Mouse (Mus musculus) layer of hippocampus, adult 9-10 months (tissue): ENCODE data around the gene Pnkd.
"Not testable (repeated sequence)": the region's sequence is repeated elsewhere in the genome, so short reads cannot be mapped to it uniquely, and the experiment has no call there.

ENCODE experiments used
- DNase-seq: peaks from one replicate; pipeline ENCODE4 v3.0.0; 2022; ENCODE audit warnings: low spot score

Gene Pnkd

DNA sequence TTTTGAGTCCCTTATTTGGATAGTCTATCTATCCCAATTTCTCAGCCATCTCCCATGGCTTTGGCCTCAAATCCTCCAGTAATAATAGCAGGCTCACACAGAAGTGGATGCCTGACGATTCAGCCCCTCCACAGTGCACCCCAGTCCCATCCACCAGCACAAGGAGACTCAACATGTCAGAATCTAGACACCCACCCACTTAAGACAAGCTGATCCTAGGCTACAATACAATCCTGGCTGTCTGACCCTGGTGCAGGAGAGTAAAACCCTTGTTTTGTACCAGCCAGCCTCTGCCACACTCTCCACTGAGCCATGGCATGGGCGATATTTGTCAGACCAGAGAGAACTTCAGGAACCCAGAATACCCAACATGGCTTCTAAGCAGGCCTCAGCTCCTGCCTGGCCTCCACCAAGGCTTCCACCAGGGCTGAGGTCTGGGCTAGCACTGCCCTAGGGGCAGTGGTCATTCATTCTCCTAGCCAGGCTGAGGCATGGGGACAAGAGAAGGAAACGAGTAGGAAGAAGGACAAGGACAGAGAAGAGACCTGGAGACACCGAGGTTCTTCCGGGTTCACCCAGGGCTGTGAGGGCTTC, 13.5 kb downstream of the Pnkd start:
- no peak for DNase-seq

DNA sequence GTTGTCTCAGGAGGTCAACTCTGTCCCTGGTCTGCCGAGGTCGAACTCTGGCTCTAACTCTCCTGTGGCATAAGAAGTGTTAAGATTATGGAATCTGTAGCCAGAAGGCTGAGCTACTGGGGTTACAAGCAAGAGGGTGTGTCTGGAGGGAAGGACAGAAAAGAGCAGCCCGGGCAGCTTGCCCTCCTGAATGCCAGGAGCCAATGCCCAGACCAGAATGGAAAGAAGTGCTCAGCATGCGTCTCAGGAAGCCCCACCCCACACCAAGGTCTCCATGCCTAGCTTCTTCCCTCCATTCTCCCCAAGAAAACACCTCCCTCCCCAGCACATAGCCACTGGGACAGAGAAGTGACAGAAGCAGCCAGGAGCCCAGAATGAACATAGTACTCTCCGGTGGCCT, 14.3 kb downstream of the Pnkd start:
- no peak for DNase-seq

DNA sequence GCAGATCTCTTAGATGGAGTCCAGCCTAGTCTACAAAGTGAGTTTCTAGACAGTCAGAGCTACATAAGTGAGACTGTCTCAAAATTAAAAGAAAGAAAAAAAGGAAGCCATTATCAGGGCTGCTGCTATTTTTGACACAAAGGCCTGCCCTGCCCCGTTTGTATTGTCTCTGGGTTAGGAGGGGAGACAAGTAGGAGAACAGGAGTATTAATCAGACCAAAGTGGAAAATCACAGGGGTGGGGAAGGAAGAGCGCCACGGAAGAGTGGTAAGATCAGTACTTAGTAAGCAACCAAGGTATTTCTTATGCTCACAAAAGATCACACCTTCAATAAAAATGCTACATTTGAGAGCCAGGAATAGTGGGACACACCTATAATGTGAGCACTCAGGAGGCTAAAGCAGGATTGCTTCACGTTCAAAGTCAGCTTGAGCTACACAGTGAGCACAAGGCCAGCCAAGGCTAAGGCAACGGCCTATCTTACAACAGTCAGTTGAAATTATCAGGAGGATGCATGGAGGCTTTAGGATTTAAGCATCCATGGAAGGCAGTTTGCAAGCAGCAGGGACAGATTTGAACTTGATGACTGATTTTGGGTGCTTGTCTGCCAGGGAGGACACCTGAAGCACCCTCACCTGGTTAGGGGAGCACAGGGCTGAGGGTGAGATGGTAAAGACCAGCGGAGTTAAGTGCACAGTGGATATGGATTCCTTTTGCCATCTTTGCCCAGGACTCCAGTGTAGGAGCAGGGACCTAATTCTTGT, 15.8 kb downstream of the Pnkd start:
- DNase-seq: no peak

DNA sequence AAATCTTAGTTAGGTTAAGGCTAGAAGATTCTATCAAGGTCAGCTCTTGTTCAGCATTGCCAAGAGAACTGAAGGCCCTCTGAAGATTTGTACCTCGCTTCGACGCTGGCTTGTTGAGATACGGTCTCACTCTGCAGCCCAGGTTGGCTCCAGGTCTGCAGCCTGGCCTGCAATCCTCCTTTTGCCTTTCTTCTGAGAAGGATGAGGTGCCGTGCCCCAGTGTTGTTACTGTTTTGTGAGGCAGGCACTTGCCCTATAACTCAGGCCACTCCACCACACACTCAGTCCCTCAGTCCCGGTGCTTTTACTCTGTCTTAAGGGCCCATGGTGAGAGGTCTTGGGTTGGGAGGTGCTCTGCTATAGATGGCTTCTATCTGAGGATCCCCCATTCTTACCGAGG, 17.5 kb downstream of the Pnkd start:
- no peak for DNase-seq

DNA sequence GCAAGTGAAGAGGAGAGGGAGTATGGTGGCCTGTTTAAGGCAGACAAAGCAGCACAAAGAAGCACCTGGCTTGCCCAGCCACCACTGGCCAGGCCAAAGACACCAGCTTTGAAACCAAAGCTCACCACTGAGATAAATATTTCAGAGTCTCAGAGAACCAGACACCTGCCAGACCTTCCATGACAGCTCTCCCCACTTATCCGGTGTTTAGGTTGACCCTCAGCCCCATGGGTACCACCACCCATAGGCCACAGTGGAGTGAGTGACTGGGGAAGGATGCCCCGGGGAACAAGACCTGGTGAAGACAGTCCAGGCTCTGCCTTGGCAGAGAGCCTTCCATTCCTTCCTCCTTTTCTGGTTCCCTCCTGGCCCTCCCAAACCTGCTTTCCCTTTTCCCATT, 18.1 kb downstream of the Pnkd start:
- DNase-seq: no peak

DNA sequence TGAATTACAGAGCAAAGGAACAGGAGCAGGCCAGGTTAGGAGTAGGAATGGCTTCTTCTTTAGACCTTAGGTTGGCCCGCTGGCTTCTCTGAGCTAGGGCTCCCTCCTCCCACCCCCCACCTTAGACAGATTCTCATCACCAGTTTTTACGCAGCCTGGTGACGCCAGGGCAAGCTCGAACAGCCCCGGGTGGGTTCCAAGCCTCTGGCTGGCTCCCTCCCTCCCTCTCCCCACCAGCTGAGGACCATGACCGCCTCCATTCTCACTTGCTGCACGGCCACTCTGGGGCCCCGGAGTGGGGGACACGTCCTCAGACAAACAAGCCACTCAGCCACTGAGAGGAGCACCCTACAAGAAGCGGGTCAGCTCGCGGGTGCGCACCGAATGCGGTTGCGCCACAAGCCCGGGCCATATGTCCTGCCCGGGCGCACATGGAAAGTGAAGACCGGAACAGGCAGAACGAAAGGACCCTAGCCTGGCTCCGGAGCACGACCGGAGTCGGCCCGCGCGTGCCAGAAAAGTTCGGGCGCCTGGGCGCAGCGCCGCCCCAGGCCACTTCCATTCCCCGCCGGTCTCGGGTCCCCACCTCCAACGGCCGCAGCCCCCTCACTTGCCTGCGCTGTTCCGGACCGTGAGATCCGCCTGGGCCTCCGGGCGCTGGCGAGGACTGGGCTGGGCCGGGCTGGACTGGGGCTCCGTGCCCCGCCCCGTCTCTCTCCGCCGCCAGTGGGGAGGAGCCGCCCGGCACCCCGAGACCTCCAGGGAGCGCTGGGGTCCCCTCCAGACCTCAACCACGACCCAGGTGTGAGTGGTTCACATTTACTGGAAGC, 19.0 kb downstream of the Pnkd start:
- DNase-seq: no peak

DNA sequence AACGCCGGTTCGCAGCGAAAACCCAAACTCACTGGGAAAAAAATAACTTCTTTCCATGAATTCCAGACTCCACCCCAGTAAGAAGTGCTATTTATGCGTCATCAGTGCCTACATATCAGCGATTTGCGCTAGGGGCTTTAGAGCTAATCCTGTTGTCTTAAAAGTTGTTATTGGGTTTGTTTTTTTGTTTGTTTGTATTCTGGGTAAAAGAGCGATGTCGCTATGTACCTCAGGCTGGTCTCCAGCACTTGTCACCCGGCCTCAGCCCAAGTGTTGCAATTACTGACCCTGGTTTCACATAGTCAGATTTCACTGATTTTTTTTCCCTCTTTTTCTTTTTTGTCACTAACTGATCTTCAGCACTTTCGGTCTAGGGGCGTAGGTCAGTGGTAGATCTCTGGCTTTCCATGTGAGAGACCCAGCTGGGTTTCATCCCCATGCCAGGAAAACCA, 19.6 kb downstream of the Pnkd start:
- no peak for DNase-seq

DNA sequence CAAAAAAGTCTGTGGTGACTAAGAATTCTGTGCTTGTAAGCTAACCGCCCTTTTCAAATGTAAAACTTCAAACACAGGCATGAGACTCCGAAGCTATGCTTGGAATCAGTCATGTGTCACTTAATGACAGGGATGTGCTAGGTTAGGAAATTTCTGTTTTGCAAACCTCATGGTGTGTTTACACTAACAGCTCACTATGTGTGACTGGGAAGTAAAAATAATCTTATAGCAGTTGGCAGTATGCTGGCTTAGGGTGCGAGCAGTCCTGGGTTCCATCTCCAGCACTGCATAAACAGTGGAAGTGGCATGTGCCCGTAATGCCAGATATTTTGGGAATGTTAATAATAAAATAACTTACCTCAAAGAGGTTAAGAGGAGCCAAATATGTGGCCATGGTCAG, 20.2 kb downstream of the Pnkd start:
- no peak for DNase-seq

DNA sequence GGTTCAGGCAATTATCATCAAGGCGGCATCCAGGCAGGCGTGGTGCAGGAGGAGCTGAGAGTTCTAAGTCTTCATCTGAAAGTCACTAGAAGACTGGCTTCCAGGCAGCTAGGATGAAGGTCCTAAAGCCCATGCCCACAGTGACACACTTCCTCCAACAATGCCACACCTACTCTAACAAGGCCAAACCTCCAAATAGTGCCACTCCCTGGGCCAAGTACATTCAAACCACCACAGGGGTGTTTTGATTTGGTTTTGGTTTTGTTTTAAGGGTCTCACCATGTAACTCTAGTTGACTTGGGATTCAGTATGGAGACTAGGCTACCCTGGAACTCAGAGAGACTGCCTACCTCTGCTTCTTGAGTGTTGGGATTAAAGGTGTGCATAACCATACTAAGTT, 20.8 kb downstream of the Pnkd start, which contains the start of gene Tmbim1:
Tmbim1 (minus strand) TSS at position 101 of the 400 bp plus-strand sequence.
- no peak for DNase-seq

DNA sequence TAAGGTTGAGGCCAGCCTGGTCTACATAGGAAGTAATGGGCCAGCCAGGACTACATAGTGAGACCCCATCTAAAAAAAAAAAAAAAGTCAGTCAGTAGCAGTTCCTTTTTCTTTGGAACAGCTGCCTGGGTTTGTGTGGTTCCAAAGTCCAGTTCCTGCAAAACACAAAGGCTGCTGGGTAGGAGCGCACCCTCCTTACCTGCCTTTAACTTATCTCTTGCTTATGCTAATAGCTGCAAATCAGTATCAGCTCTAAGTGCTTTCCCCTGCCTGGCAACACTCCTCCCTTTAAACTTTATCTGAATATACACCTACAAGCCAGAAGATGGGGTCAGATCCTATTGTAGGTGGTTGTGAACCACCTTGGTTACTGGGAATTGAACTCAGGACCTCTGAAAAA, 22.4 kb downstream of the Pnkd start:
- DNase-seq: no peak

DNA sequence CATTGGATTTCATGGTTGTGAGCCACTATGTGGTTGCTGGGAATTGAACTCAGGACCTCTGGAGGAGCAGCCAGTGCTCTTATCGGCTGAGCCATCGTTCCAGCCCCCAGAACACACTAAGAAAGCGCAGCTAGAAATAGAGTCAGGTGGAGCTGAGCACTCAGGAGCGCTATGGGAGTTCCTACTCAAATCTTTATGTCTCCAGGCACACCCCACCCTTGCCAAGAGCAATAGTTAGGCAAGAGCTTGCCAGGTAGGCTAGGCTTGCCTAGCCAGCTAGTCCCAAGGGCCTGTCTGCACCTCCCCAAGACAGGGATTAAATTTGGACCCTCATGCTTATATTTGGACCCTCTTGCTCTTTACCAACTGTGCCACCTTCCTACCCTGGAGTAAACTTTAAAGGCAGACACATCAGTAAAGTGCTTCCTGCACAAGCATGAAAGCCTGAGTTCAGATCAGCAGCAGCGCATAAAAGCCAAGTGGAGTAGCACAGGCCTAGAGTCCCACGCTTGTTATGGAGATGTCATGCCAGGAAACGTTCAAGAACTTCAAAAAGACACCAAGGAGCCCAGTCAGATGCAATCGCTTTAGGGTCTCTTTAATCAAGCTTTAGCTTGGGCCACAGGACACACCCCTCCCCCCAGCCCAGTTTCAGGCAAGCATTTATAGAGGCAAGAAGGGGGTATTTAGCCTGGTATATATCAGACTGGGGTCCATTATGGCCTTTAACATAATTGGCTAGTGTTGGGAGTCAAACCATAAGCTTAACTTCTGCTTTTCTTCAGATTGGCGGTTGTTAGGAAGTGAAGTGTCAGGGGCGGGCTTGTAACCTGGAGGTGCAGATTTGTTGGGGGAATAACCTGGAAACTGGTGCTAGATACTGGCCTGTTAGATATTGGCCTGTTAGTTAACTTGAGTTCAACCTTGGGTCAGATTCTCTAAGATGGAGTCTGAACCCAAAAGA, 23.6 kb downstream of the Pnkd start:
- no peak for DNase-seq

DNA sequence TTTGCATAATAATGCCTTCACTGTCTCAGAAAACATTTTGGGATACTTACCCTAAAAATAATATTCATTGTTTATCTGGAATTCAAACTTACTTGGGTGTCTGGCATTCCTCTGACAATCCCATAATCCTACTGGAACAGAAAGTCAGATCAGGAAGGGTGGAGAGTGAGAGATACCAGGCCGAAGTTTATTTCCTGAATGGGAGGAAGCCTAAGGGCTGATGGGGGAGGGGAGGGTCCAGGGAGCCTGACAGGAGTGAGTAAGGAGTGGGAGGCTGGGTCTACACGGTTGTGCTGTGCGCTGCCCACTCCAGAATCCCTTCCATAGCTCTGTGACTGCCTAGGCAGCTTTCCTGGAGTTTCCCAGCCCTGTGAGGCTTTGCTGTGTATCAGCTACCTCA, 25.0 kb downstream of the Pnkd start:
- no peak for DNase-seq

DNA sequence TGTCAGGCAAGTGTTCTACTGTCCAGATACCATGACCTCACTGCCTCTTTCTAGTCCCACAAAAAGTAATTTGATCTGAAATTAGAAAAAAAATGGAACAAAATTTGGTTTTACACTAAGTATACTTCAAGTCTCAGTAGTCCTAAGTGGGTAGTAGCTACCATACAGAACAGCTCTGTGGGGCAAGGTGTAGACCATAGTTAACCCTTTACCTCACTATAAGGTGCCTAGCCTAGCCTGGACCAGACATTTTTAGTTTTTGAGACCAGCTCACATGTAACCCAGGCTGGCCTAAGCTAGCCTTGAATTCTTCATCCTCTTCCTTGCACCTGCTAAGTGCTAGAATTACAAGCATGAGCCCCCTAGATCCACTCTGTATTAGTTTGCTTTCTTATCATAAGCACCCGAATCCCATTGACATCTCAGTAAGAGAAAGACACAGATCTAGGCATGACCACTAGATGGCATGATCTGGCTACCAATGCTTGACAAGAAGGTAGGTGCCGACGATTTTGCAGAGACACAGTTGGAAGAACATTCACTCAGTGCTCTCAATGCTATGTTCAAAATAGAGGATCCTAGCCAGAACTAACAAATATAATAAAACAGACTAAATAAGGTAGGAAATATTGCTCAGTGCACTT, 28.4 kb downstream of the Pnkd start:
- DNase-seq: peak; percentile 90

DNA sequence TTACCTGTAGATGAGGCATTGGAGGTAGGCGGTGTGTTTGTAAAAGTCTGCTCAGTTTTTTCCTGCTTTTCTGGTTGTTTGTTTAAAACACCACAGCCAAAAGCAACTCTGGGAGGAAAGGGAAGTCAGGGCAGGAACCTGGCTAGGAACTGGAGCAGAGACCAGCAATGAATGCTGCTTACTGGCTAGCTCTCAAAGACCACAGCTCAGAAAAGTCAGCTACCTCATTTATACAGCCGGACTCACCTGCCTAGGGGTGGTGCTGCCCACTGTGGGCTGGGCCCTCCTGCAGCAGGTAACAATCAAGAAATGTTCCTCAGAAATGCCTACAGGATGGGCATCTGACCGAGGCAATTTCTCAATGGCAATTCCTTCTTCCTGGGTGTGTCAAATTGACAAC, 30.1 kb downstream of the Pnkd start:
- DNase-seq: no peak

DNA sequence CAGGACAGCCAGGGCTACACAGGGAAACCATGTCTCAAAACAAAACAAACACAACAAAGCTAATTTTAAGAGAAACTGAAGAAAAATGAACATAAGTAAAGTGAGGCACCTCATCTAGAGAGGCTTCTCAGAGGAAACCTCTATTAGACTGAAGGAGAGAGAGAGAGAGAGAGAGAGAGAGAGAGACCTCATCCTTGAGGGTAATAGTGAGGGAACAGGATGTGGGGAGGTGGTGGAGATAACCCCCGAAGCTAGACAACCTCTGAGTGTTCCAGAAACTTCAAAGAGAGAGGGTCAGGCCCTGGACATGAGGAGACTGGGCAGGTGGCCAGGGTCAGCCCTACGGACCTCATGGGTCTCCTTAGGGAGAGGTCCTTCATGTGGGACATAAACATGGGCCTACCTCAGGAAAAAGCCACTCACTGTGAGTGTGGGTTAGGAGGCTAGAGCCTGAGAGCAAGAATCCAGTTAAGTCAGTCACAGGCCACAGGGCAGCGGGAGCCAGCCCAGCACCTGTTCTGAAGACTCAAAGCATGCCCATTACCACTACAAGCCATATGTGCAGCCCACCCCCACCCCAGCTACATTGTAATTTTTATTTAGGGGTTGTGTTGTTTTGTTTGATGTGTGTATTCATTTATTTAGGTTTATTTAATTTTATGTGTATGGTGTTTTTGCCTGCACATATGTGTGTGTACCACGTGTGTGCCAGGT, 31.5 kb downstream of the Pnkd start:
- DNase-seq: no peak

DNA sequence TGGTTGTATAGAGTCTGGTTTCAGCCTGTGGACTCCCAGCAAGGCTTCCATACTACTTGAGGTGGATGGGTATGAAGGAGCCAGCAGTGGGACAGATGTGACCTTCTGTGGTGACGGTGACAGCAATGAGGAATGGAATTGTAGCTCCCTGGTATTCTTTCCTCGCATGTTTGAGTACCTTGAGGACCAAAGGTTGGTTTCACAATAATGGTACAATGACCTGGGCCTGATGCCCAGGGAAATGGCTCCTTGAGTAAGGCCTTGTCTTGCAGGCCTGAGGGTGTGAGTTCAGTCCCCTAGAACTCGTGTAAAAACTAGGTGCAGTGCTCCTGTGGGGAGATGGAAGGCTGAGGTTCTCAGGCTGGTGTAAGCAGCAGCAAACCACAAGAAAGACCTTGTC, 34.0 kb downstream of the Pnkd start:
- DNase-seq: no peak

DNA sequence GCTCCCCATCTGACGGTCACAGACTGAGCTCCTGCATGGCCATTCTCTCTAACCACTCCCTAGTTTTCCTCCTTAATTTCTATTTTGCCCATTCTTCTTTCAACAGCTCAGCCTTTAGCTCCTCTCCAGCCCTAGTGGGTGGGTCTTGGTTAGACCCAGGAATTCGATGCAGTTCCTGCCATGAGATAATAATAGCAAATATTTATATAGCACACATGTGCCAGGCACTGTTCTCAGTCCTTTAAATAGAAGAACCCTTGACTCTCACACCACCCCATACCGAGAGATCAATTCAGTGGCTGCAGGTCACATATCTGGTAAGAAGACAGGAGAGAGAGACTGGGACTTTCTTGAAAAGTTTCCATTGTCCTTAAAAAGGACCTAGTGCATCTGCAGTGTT, 36.7 kb downstream of the Pnkd start:
- no peak for DNase-seq

DNA sequence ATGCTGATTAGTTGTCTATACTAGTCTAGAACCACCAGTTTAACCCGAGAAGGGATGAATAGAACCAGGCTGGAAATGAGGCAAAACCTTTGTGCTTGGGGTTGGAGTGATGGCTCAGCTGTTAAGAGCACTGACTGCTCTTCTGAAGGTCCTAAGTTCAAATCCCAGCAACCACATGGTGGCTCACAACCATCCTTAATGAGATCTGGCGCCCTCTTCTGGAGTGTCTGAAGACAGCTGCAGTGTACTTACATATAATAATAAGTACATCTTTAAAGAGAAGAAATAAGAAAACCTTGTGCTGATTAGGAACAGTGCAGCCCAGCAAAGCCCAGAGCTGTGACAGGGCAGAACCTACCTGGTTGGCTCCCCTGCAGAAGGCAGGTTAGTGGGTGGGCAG, 42.2 kb downstream of the Pnkd start:
- not testable (repeated sequence) for DNase-seq

DNA sequence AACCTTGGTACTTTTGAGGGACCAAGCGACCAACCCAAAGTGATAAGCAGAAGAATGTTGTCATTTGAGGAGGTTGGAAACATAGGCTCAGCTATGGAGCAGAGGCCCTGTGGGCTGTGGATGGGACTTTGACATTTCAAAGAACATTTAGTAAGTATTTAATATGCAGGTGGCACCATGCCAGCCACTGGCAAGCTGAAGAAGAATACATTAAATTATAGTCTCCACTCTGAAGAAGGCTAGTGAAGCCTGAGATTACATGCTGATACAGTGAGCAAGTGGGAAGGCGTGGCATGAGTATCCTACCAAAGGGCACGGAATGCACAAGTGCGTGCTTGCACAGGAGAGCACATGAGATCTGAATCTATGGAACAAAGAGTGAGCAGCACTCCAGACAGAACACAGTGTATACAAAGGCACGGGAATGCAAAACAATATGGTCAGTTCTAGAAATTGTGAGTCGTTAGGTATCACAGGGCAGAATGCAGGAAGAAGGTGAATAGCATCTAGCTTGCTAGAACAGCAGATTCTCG, 45.2 kb downstream of the Pnkd start:
- DNase-seq: no peak

DNA sequence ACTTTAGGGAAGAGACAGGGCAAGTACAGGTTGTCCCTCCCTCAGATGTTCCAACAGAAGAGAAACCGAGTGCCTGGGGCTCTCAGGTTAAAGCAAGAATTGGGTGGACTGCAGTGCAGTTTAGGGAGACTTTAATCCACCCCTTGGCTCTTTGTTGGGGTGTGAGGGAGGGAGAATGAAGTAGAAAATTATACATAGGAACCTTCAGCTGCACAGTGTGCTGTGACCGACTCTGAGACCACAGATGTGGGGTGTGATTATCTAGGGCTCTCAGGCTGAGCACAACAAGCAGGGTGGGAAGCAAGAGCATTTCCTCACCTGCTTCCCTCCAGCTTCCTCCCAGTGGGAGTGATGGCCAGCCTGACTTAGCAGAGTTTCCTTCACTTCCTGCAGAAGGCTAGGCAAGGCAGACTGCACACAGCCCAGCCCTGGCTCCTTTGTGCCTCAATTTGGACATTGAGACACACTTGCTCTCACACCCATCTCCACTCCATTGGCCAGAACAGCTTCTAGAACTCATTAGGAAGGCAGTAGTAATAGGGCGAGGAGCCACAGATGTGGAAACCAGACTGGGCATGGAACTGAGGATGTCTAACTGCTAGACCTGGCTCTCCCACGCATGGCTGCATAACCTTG, 46.4 kb downstream of the Pnkd start:
- no peak for DNase-seq
